Mouse (Mus musculus) heart, embryonic 13.5 days (tissue): Measurements from ENCODE around the gene 1500011B03Rik. TPM values are rescaled to one million over a fixed set of nuclear protein-coding genes. Genes with fewer than 3 reads are reported as not detected.

Source experiments
- ATAC-seq: fragments of 200-750 bp; cut with Nextera tagmentation; 2 replicates; pipeline ENCODE4 v1.8.0; 2017; ENCODE audit warnings: moderate TSS enrichment; ENCODE audit not compliant: insufficient number of reproducible peaks, low FRiP score, low TSS enrichment; ENCODE audit errors: extremely low read depth
- H3K27ac ChIP-seq: fragments of 300-500 bp; sonication (generic); replicated peaks from 2 replicates; pipeline ENCODE4 v1.5.1; 2015; ENCODE audit warnings: moderate library complexity, mild to moderate bottlenecking, inconsistent platforms
- H3K27me3 ChIP-seq: fragments of 300-500 bp; sonication (generic); replicated peaks from 2 replicates; pipeline ENCODE4 v1.6.1; 2015; ENCODE audit warnings: mild to moderate bottlenecking, inconsistent platforms
- H3K36me3 ChIP-seq: fragments of 300-500 bp; sonication (generic); 2 replicates; pipeline ENCODE4 v1.6.1; 2015; ENCODE audit warnings: mild to moderate bottlenecking, inconsistent platforms
- H3K4me1 ChIP-seq: fragments of 300-500 bp; sonication (generic); 2 replicates; pipeline ENCODE4 v1.6.1; 2015; ENCODE audit warnings: inconsistent platforms
- H3K4me2 ChIP-seq: fragments of 300-500 bp; sonication (generic); 2 replicates; pipeline ENCODE4 v1.6.1; 2015; ENCODE audit warnings: inconsistent platforms, mild to moderate bottlenecking, moderate library complexity
- H3K4me3 ChIP-seq: fragments of 300-500 bp; sonication (generic); 2 replicates; pipeline ENCODE4 v1.5.1; 2015; ENCODE audit warnings: moderate library complexity, mild to moderate bottlenecking, inconsistent platforms
- H3K9ac ChIP-seq: fragments of 300-500 bp; sonication (generic); 2 replicates; pipeline ENCODE4 v1.6.1; 2015; ENCODE audit warnings: inconsistent platforms, mild to moderate bottlenecking, moderate library complexity
- H3K9me3 ChIP-seq: fragments of 300-500 bp; sonication (generic); 2 replicates; pipeline ENCODE4 v1.6.1; 2016; ENCODE audit warnings: inconsistent platforms
- WGBS: fragments of 180-500 bp; shearing (Covaris S2); methylation state at CpG from one replicate; pipeline ENCODE4 v1.1.7; 2015; ENCODE audit warnings: mixed read lengths; 5-methylcytosine and 5-hydroxymethylcytosine counted together
- polyA plus RNA-seq: library from polyadenylated mRNA; unstranded; fragments of >200 nt; fragmentation: Nextera tagmentation; extraction: Ambion mirVana; gene quantifications from 2 replicates; pipeline ENCODE4 v1.2.1, GENCODE M21; 2015

The 1500011B03Rik gene
- polyA plus RNA-seq, 1 experiment from 2014 or later, result 53.8 TPM

DNA sequence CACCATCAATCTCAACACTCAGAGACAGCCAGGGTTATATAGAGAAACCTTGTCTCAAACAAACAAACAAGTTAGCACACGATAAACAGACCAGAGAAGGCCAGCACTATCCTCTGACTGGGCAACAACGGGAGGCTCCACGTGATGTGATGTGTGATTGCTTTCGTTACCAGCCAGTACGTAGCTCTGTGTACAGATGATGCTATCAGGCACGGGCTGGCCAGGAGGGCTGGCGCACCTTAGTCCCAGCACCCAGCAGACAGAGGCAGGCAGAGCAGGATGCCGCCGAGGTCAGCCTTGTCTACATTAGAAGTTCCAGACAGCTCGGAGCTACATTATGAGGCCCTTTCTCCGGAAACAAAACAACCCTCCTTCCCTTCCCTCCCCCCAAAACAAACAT, 23.4 kb downstream of the 1500011B03Rik start:
- H3K27ac ChIP-seq, result no peak overlapping the region
- H3K9ac ChIP-seq, result no peak overlapping the region
- no peak for ATAC-seq
- H3K27me3 ChIP-seq, result no peaks in the 10 kb centered on the region
- no peak overlapping the region for H3K4me2 ChIP-seq
- H3K9me3 ChIP-seq, result no peaks in the 10 kb centered on the region
- H3K36me3 ChIP-seq, result peaks cover 78% of the 10 kb centered on the region
- no peak overlapping the region for H3K4me3 ChIP-seq
- H3K4me1 ChIP-seq, result peaks cover 23% of the 10 kb centered on the region
- 66% methylated on average over 11 of the region's 11 CpGs for WGBS

DNA sequence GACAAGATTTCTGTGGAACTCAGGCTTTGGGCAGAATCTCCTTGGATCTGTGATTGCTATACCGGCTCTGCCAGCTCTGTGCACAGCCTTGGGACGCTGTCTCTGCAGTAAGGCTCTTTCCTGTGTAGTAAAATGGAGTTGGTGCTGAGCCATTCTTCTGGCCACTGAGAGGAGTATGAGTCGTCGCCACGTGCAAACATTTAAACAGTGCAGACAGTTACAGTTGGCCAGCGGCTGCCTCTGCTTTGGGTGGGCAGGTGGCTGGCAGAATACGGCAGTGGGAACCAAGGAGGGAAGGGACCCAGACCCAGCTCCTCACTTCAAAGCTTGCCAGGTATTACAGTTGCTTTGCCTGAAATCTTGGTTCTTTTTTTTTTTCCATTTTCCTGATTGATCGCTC, 26.0 kb downstream of the 1500011B03Rik start:
- no peak for ATAC-seq
- WGBS, result 87% methylated on average over 8 of the region's 8 CpGs

DNA sequence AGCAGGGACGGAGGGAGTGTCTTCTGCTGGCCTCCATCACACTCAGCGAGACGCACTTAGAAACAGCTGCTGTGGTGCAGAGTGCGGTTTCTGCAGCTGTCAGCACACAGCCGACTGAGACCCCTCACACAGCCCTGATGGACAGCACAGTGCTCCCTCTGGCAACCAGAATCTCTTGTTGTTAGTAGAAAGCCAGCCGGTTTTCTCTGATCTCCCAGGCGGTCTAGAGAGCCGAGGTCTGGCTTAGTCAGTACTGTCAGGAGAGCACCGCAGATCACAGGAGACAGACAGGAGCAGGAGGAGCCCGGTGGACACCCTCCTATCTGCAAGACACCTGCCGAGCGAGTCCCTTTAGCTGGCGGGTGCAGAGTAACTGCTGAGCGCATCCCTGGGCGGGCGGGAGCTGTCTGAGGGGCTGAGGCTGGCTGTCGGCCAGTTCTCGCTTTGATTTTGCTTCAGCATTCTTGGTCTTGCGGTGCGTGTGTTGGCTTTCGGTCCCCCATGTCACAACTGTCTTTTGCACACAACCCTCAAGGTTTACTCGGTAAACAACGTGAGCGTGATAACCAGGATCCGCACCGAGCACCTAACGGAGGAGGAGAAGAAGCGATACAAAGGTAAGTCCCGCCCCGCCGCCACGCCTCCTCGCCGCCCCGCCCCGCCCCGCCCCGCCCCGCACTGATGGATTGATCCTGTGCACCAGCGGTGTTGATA, 26.8 kb downstream of the 1500011B03Rik start:
- H3K9ac ChIP-seq, result peak overlapping the region; percentile 72
- no peaks in the 10 kb centered on the region for H3K27me3 ChIP-seq
- H3K9me3 ChIP-seq, result no peaks in the 10 kb centered on the region
- 7% methylated on average over 40 of the region's 40 CpGs for WGBS
- H3K4me1 ChIP-seq, result peaks cover 30% of the 10 kb centered on the region
- 0 out of 2 replicates have a peak overlapping the region, but pooled peaks have one; percentile 21 for H3K27ac ChIP-seq
- peak; percentile 56; the same call in 1 of the 2 replicates for ATAC-seq
- H3K4me2 ChIP-seq, result peak overlapping the region; percentile 76
- peak overlapping the region; percentile 49 for H3K4me3 ChIP-seq
- H3K36me3 ChIP-seq, result peaks cover 73% of the 10 kb centered on the region

More for the DNA sequence above, 26.0 kb downstream of the 1500011B03Rik start:
- Histone ChIP-seq H3K27me3 (no peaks in the 10 kb centered on the region), H3K4me1 (peaks cover 30% of the 10 kb centered on the region), H3K9ac (no peak overlapping the region), H3K27ac (no peak overlapping the region), H3K4me3 (no peak overlapping the region), H3K9me3 (no peaks in the 10 kb centered on the region), H3K4me2 (no peak overlapping the region), H3K36me3 (peaks cover 73% of the 10 kb centered on the region)

DNA sequence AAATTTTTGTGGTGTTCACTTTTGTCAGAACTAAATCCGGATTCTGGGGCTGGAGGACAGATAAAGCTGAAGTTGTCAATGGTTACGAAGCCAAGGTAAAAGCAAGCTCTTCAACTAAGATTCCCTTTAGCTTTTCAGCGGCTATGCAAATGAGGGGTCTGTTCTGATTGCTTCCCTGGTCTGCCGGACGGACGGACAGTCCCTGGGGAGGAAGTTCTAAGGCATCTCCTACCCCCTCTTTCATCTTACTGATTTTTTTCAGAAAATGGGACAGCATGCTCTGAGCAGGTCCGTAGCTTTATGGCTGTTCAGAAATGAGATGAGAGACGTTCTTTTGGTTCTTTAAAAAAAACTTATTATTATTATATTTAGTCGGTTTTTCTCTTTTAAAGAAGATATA, 27.6 kb downstream of the 1500011B03Rik start:
- Histone ChIP-seq H3K27me3 (no peaks in the 10 kb centered on the region), H3K4me2 (no peak overlapping the region), H3K4me3 (no peak overlapping the region), H3K36me3 (peaks cover 73% of the 10 kb centered on the region), H3K9me3 (no peaks in the 10 kb centered on the region), H3K27ac (no peak overlapping the region), H3K9ac (no peak overlapping the region), H3K4me1 (peaks cover 30% of the 10 kb centered on the region)
- 56% methylated on average over 9 of the region's 9 CpGs for WGBS
- no peak for ATAC-seq

DNA sequence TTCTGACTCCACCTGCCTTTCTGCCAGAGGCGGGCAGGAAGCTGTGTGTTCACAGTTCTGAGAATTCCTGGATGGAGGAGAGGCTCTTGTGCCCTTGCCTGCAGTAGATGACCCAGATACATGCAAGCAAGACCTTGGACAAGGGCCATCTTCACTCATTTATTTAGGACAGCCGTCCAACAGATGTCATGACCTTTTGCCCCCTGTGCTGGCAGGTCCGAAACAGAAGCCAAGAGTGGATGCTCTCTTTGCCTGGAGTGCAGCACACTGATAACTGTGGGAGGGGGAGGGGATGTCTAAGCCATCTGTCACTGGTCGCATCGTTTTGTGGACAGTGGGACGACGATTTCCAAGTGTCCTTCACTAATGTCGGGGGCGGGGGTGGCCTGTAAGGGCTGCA, 28.0 kb downstream of the 1500011B03Rik start:
- Histone ChIP-seq H3K4me2 (no peak overlapping the region), H3K27ac (no peak overlapping the region), H3K27me3 (no peaks in the 10 kb centered on the region), H3K4me1 (peaks cover 30% of the 10 kb centered on the region), H3K4me3 (no peak overlapping the region), H3K9ac (no peak overlapping the region), H3K9me3 (no peaks in the 10 kb centered on the region), H3K36me3 (peaks cover 72% of the 10 kb centered on the region)
- ATAC-seq, result no peak
- WGBS, result 23% methylated on average over 9 of the region's 9 CpGs

DNA sequence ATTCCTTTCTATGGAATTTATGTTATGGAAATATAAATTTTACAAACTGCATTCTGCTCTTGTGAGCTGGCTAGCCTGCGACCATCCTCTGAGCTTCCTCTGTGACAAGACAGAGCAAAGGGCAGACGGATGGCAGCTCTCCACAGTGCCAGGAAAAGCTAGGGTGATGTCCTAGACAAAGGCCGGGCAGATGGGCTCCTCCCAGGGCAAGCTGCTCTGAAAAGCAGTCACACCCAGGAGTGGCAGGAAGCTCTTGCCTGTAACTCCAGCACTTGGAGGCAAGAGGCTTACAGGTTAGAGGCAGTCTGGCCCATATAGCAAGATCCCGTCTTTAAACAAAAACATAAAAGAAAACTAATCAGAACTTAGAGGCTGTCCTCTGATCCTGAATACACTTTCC, 28.7 kb downstream of the 1500011B03Rik start:
- Histone ChIP-seq H3K4me1 (peaks cover 30% of the 10 kb centered on the region), H3K36me3 (peaks cover 67% of the 10 kb centered on the region), H3K27ac (no peak overlapping the region), H3K4me2 (no peak overlapping the region), H3K27me3 (no peaks in the 10 kb centered on the region), H3K4me3 (no peak overlapping the region), H3K9me3 (no peaks in the 10 kb centered on the region), H3K9ac (no peak overlapping the region)
- no peak for ATAC-seq
- WGBS, result 63% methylated on average over 4 of the region's 4 CpGs

DNA sequence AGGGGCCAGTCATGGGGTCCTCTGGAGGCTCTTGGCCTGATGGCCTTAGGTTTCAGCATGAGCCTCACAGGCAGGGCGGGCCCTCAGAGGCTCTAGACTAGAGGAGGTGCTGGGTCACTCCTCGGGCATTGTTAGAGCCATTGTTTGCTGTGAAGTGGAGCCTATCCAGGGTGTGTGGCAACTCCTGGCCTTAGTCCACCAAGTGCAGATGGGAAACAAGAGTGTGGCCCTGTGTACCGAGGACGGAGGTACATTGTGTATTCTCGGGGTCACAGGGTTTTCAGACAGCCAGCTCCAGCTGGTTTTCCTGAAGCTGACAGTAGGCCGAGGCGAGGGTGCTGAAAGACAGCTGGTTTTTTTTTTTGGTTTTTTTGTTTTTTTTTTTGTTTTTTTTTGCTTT, 30.0 kb downstream of the 1500011B03Rik start:
- H3K4me3 ChIP-seq, result no peak overlapping the region
- H3K4me1 ChIP-seq, result peaks cover 30% of the 10 kb centered on the region
- no peak overlapping the region for H3K4me2 ChIP-seq
- no peak overlapping the region for H3K27ac ChIP-seq
- no peak overlapping the region for H3K9ac ChIP-seq
- no peak for ATAC-seq
- 75% methylated on average over 7 of the region's 7 CpGs for WGBS
- H3K36me3 ChIP-seq, result peaks cover 67% of the 10 kb centered on the region
- no peaks in the 10 kb centered on the region for H3K27me3 ChIP-seq
- no peaks in the 10 kb centered on the region for H3K9me3 ChIP-seq

DNA sequence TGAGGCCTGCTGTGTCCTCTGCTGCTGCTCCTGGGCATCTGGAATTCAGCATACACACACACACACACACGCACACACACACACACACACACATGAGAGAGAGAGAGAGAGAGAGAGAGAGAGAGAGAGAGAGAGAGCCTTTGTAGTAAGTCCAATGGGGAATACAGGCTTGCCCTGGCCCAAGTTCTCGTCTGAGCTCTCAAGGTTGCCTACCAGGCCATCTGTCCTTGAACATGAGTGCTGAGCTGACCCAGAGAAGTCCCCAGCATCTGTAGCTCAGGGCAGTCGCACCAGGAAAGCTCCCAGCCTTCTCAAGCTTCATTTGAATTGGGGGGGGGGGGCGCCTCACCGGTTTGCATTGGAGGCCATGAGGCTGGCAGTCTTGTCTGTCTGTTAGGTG, 38.1 kb downstream of the 1500011B03Rik start:
- Histone ChIP-seq H3K4me2 (peak overlapping the region; percentile 18), H3K9me3 (no peaks in the 10 kb centered on the region), H3K36me3 (peaks cover 42% of the 10 kb centered on the region), H3K4me3 (no peak overlapping the region), H3K9ac (peak overlapping the region; percentile 66; the same call in 1 of the 2 replicates), H3K4me1 (peaks cover 54% of the 10 kb centered on the region), H3K27ac (peak overlapping the region; percentile 82), H3K27me3 (no peaks in the 10 kb centered on the region)
- ATAC-seq, result no peak
- WGBS, result 83% methylated on average over 4 of the region's 5 CpGs

DNA sequence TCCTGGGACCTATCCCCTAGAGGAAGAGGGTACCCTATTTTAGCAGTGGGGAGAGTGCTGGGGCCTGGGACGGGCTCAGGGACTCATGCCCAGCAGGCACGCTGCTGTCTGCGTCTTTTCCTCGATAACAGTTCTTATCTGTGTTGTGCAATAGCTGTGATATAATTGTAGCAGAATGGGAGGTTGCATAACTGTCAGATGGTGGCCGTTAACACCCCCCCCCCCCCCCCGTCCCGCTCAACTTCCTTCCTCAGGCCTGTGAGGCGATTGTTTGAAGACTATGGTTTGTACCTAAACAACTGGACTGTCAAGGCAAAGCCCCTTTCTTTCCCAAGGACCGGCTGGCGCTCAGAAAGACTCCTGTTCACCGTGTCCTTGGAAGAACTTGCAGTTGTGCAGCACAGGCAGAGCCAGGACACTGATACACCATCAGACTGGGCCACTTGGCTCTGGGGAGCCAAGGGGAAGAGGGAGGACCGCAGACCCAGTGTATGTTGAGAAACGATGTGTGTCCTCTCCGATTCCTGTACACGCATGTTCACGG, 38.6 kb downstream of the 1500011B03Rik start:
- peak overlapping the region; percentile 82 for H3K27ac ChIP-seq
- H3K9ac ChIP-seq, result peak overlapping the region; percentile 66; the same call in 1 of the 2 replicates
- H3K4me1 ChIP-seq, result peaks cover 59% of the 10 kb centered on the region
- H3K4me2 ChIP-seq, result peak overlapping the region; percentile 18
- no peaks in the 10 kb centered on the region for H3K9me3 ChIP-seq
- no peaks in the 10 kb centered on the region for H3K27me3 ChIP-seq
- 40% methylated on average over 16 of the region's 16 CpGs for WGBS
- H3K4me3 ChIP-seq, result no peak overlapping the region
- no peak for ATAC-seq
- peaks cover 41% of the 10 kb centered on the region for H3K36me3 ChIP-seq

DNA sequence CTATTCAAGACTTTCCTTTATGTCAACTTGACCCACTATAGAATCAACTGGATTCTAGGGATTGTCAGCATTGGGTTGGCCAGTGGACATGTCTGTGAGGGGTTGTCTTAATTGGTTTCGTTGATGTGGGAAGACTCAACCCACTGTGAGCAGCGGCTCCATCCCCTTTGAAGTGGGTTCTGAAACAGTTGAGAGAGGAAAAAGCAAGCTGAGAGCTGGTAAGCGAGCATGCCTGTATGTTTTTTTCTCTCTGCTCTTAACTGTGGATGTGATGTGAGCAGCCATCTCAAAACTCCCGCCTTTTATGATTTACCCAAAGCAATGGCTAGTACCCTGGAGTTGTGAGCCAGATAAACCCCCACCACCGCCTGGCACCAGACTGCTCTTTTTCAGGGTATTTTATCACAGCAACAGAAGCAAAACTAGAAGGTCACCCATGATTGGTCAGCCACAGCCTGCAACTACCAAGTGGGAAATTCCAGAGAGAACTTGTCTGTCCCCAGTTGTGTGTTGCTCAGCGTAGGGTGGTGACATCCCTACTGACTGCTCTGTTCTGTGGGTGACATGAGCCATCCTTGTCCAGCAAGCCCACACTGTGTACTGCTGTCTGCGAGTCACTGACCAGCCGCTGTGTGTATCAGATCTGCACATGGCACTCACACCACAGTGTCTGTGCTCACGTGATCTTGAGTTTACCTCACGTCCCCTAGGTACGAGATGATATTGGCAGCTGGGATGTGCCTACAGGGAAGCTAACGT, 39.7 kb downstream of the 1500011B03Rik start:
- peaks cover 30% of the 10 kb centered on the region for H3K36me3 ChIP-seq
- 0 out of 2 replicates have a peak overlapping the region, but pooled peaks have one; percentile 26 for H3K27ac ChIP-seq
- no peak for ATAC-seq
- H3K9ac ChIP-seq, result no peak overlapping the region
- H3K9me3 ChIP-seq, result no peaks in the 10 kb centered on the region
- H3K27me3 ChIP-seq, result no peaks in the 10 kb centered on the region
- no peak overlapping the region for H3K4me2 ChIP-seq
- peaks cover 66% of the 10 kb centered on the region for H3K4me1 ChIP-seq
- H3K4me3 ChIP-seq, result no peak overlapping the region
- WGBS, result 58% methylated on average over 12 of the region's 12 CpGs

DNA sequence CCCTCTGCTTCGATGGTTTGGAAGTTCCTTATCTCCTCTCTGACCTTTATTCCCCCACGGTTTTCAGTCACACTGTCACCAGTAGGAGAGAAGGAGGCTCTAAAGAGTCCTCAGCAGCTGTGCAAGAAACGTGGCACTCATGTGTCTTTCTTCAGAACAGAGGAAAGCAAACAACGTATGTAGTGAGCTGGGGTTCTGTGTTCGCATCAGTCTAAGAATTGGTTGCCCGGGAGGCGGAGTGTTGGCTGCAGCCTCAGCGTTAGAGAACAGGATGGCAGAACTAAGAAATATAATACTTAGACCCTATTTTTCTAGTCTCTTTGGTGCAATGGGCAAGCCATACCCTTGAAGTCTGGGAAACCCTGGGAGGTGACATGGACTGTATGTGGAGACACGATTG, 40.3 kb downstream of the 1500011B03Rik start:
- WGBS, result 62% methylated on average over 9 of the region's 9 CpGs
- Histone ChIP-seq H3K9me3 (no peaks in the 10 kb centered on the region), H3K9ac (no peak overlapping the region), H3K27me3 (no peaks in the 10 kb centered on the region), H3K27ac (no peak overlapping the region), H3K4me3 (no peak overlapping the region), H3K36me3 (peaks cover 24% of the 10 kb centered on the region), H3K4me2 (no peak overlapping the region), H3K4me1 (peaks cover 66% of the 10 kb centered on the region)
- no peak for ATAC-seq
